Mouse (Mus musculus) thymus, postnatal 14 days (tissue): ENCODE measurements around the gene Casp3.
"Not testable (repeated sequence)": the region's sequence is repeated elsewhere in the genome, so short reads cannot be mapped to it uniquely, and the experiment has no call there.

ENCODE experiments used
- DNase-seq: peaks from one replicate; pipeline ENCODE4 v3.0.0; 2021

Gene Casp3

DNA sequence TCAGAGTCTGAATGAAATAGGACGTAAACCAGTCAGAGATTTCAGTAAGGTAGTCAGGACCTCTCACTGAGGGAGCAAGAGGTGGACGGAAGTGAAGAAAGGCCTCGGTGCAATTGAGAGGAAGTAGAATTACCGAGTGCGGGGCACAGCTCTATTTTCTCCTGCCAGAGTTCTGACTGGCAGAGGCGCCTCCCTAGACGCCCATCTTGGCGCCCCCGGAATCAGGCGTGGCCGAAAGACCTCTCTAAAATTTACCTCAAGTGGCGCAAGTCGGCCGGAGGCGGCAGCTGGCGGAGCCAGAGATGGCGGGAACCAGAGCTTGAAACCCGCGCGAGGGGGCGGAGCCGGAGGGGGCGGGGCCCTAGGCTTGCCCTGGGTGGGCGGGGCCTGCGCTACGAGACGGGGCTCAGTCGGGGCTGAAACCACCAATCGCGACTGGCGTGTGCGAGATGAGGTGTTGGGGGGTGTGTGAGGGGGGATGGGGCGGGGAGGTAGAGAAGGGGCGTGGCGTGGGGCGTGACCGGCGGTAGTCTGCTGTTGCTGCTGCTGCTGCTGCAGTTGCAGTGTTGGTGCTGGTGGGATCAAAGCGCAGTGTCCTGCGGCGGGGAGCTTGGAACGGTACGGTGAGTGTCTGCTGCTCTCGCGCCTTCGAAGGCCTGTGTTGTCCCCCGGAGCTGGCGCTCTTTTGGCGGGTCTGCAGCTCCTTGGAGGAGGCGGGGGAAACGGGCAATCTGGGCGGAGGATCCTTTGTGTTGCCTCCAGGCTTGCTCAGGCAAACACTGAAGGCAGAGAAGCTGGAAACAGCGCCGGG lies at the start of gene Casp3, which contains the start of gene Primpol:
Gene Casp3, plus strand, starts transcription at position 413 of the 811 bp plus-strand sequence.
Gene Primpol, minus strand, starts transcription at position 334 of the 811 bp plus-strand sequence.
- DNase-seq: peak; percentile 98

DNA sequence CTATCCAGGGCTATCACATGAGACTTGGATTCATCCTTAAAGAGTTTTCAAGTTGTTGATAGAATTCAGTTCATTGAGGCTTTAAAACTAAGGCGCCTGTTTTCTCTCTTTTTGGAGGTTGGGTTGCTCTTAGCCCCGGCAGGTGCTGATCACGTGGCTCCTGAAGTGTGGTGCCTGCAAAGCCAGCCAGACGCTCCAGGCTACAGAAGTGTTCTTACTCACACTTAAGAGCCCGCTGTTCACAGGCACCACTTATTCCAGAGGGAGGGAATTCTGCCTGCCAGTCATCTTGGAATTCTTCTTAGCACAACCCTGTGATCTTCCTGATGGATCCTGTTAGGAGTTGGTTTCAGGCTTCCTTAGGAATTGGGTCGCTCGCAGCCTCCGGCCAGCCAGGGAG lies 49.1 kb upstream of the Casp3 start:
- no peak for DNase-seq

DNA sequence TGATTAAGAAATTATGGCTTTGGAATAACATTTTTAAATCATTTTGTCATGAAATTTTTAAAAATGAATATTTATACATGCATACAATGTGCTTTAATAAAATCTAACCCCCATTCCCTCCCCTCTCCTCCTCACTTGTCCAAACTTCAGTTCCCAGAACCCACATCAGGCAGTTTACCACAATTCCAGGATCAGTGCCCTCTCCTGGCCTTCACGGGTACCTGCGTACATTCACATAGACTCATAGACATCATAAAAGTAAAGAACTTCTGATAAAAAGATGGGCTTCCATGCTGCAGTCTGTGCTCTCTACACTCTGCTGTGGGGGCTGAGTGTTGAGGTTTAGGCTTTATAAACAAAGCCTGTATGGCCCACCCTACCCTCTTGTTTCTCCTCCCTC lies 48.1 kb upstream of the Casp3 start:
- DNase-seq: no peak

GRCm38 (mm10) chr8:46569659-46570441 lies 47.2 kb upstream of the Casp3 start:
- DNase-seq: peak; percentile 33

- no peak for DNase-seq
Observed at GRCm38 (mm10) chr8:46570673-46571072, 46.4 kb upstream of the Casp3 start.

DNA sequence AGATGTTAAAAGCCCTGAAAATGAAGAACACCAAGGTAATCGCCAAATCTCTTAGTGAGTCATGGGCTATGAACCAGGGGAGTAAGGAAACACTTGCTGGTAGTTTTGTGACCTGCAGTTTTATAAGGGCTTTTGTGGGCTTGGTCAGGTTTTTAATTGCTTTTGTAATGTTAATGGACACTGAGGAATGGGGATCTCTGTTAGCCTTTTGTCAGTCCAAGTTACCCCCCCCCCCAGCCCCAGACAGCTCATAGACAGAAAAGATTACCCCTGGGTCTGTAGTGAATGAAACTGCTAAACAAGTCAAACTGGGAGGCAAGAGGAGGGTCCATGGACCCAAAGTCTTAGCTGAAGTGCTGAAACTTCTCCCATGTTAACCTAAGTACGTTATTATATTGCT lies 43.6 kb upstream of the Casp3 start:
- no peak for DNase-seq

- DNase-seq: no peak
Observed at GRCm38 (mm10) chr8:46573964-46574363, 43.1 kb upstream of the Casp3 start.

- no peak for DNase-seq
Observed at GRCm38 (mm10) chr8:46578794-46579193, 38.3 kb upstream of the Casp3 start.

- DNase-seq: not testable (repeated sequence)
Observed at GRCm38 (mm10) chr8:46584328-46584727, 32.8 kb upstream of the Casp3 start.

DNA sequence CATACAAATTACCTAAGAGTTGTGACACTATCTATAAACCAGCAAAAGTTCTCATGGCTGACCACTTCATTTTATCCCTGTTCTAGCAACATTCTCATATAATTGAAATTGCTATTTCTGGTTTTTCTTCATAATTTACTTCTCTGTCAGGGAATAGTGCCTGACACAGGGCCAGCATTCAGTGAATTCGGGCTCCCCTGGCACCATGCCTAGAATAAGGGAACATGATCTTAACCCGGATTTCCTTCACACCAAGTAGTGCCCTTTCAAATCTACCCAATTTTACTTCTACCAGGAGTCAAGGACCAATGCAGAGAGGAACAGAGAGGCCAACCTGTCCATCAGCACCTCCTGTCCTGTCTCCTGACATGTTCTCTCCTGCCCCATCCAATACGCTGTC lies 31.5 kb upstream of the Casp3 start:
- no peak for DNase-seq

GRCm38 (mm10) chr8:46587911-46588310 lies 29.2 kb upstream of the Casp3 start:
- no peak for DNase-seq

DNA sequence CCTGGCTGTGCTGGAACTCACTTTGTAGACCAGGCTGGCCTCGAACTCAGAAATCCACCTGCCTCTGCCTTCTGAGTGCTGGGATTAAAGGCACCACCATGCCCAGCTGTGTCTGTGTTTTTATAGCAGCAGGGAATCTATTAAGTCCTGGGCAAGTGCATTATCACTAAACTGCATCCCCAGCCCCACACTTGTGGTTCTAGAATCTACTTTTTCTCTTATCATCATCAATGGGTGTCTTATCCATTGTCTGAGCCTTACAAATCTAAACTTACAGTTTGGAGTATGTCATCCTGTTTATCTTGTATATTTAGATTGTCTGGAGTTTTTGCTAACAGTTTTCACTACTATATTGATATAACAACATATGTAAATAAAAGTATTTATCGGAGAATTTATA lies 28.4 kb upstream of the Casp3 start:
- DNase-seq: no peak

DNA sequence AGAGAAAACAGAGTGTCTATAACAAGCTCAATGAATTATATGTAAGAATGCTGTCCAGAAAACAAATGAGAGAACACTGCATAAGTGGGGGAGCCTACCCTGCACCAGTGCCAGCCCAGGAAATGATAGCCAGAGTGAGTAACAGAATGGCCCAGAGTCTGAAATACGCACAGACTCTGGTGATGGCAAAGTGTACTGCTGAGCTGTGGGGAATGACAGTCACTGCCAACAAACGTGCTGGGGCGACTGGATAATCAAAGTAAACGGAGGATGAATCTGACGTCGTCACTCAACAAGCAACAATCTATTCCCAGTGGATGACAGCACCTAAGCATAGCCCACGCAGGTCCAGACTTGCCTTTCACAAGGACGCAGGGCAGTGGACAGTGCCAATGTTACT lies 24.0 kb upstream of the Casp3 start:
- DNase-seq: no peak

DNA sequence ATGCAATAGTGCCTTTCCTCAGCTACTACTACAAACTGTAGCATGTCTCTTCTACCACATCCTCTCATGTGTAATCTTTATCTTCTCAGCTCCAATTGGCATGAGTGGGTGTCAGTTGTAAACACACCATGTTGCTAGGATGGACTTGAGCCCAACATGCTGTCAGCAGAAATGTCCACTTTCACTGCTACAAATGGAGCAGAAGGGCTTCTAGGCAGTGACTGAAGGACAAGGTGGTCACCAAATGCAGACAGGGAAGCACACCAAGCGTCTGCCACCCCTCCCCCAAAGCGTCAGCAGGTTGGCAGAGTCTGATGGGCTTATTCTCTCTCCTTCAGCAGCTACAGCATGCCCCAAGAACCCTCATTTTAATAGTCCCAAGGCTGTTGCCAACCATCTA lies 23.3 kb upstream of the Casp3 start:
- no peak for DNase-seq

DNA sequence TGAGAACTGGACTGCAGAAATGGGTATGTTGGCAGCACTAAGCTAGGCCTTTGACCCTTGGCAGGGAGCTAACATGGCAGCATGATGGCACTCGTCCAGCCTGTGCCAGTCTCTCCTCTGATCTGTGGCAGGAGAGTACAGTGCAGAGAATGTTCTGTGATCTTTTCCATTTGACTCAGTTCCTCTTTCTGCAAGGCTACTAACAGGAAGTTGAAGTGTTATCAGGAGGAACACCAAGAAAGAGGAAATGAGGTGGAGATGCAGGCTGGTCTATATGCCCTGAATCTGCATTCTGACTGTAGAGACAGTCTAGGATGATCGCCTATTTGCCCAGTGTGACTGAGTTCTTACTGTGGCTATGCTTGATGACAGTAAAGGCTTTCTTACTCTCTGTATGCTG lies 21.5 kb upstream of the Casp3 start:
- DNase-seq: no peak

- DNase-seq: no peak
Observed at GRCm38 (mm10) chr8:46596530-46596929, 20.6 kb upstream of the Casp3 start.

DNA sequence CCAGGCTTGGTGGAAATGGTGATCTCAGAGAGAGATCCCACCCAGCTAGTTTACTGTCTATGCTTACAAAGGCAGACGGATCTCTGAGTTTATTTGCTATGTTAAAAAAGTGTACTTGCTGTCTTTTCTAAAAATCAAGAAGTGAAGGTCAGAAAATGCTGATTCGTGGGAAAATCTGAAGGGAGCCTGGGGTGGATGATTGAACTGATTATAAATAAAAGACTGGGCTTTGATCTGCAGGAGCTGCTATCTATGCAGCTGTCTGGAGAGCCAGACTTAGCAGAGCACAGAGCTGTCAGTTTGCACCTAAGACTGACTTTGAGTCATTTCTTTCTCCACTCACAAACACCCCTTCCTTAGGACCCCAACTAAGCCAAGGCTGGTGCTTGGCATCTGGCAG lies 19.7 kb upstream of the Casp3 start:
- DNase-seq: no peak

GRCm38 (mm10) chr8:46598114-46598513 lies 19.0 kb upstream of the Casp3 start:
- no peak for DNase-seq

DNA sequence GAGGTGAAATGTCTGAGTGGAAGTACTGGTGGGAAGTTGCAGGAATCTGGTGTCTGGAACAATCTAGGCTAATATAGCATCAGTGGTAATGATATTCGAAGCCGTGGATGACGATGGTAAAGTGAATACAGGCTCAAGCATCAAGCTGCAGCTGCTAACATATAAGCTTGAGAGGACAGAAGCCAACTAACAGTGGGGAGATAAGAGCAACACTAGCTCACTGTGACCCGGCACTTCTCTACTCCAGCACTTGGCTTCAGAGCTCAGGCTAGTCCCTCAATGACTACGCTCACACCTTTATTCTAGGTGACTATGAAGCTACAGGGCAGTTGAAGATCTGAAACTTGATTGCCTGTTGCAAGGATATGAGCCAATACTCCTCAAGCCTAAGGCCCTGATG lies 18.3 kb upstream of the Casp3 start:
- no peak for DNase-seq

DNA sequence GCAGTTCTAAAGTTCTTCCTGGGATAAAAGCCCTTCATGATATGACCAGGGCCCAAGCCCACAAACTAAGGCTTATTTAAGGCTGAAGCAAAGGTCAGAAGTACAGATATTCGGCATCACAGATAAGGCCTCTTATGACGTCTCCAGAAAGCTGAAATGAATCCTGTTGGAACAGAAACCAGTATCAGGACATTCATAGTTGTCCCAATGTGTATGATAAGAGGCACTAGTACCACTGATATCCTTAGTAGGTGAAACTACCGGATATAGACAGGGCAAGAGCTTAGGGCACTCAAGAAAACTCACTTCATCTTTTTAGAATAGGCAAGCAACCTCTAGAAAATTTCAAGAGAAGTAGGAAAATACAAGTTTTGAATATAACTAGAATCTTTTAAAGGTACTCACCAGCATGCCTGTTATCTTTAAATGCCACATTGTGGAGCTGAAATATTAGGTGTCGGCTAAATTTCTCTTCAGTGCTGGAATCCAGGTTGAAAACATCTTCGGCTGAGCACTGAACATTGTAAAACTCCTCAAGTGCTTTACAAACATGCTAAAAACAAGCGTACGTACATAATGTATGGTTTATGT lies 17.7 kb upstream of the Casp3 start:
- DNase-seq: no peak

DNA sequence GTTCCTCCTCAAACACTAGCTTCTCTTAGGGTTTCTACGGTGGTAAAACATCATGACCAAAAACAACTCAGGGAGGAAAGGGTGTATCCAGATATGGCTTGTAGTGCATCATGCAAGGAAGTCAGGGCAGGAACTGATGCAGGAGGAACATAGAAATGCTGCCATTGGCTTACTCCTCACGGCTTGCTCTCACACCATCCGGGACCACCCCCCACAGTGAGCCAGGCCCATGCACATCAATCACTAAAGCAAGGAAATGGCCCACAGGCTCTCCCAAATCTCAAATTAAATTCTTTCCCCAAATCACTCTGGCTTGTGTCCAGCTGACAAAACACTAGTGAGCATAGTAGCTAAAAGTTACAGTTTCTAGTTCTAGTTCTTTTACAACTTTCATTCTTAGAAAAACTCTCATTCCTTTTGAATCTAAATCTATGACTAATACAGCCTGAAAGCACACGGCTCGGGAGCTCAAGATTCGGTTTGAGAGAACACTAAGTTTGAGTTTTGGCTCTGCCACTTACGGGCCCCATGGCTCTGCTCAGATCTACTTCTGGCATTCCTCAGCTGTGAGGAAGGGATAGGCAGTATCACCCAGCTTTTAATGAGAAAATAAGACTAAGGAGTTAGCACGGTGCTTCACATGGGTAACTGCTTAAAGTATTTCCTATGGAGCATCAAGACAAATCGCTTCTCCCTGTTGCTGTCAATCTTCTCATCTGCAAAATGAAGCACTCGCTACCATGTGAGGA lies 16.0 kb upstream of the Casp3 start:
- no peak for DNase-seq

- DNase-seq: no peak
Observed at GRCm38 (mm10) chr8:46603587-46603986, 13.5 kb upstream of the Casp3 start.

- no peak for DNase-seq
Observed at GRCm38 (mm10) chr8:46606930-46607329, 10.2 kb upstream of the Casp3 start.
